Mouse (Mus musculus) kidney, postnatal 0 days (tissue): ENCODE data around the gene Tmem274. TPM values are rescaled to one million over a fixed set of nuclear protein-coding genes. Genes with fewer than 3 reads are reported as not detected.

Experiments used
- ATAC-seq: fragments of 200-750 bp; cut with Nextera tagmentation; replicated peaks from 2 replicates; pipeline ENCODE4 v1.8.0; 2017; ENCODE audit warnings: low read depth, moderate number of reproducible peaks, moderate TSS enrichment, moderate library complexity; ENCODE audit not compliant: low FRiP score
- DNase-seq: peaks from one replicate; pipeline ENCODE4 v3.0.0-alpha.2; 2016; ENCODE audit warnings: low spot score
- H3K27ac ChIP-seq: fragments of 300-500 bp; sonication (generic); 2 replicates; pipeline ENCODE4 v1.5.1; 2014; ENCODE audit warnings: mild to moderate bottlenecking
- H3K27me3 ChIP-seq: fragments of 300-500 bp; sonication (generic); 2 replicates; pipeline ENCODE4 v1.6.1; 2014; ENCODE audit warnings: low read length, mixed read lengths; ENCODE audit not compliant: insufficient read depth
- H3K36me3 ChIP-seq: fragments of 300-500 bp; sonication (generic); 2 replicates; pipeline ENCODE4 v1.6.1; 2014; ENCODE audit warnings: low read length, mixed read lengths; ENCODE audit not compliant: insufficient read depth
- H3K4me1 ChIP-seq: fragments of 300-500 bp; sonication (generic); replicated peaks from 2 replicates; pipeline ENCODE4 v1.6.1; 2014; ENCODE audit warnings: antibody characterized with exemption, low read length, mixed read lengths; ENCODE audit not compliant: insufficient read depth
- H3K4me2 ChIP-seq: fragments of 300-500 bp; sonication (generic); 2 replicates; pipeline ENCODE4 v1.6.1; 2014; ENCODE audit warnings: mild to moderate bottlenecking, low read length, moderate library complexity, mixed read lengths
- H3K4me3 ChIP-seq: fragments of 300-500 bp; sonication (generic); replicated peaks from 2 replicates; pipeline ENCODE4 v1.5.1; 2014; ENCODE audit warnings: low read depth, low read length
- H3K9ac ChIP-seq: fragments of 300-500 bp; sonication (generic); 2 replicates; pipeline ENCODE4 v1.6.1; 2014; ENCODE audit warnings: low read depth, low read length
- H3K9me3 ChIP-seq: fragments of 300-500 bp; sonication (generic); replicated peaks from 2 replicates; pipeline ENCODE4 v1.6.1; 2016; ENCODE audit warnings: low read length, inconsistent platforms, mixed read lengths
- CTCF ChIP-seq: IDR thresholded peaks from 2 replicates; pipeline ENCODE4 v1.5.1; 2016; ENCODE audit warnings: antibody characterized with exemption, low read depth, mild to moderate bottlenecking, moderate library complexity
- WGBS: fragments of 180-500 bp; shearing (Covaris S2); extraction: QIAGEN DNeasy Blood & Tissue Kit; methylation state at CpG from one replicate; pipeline ENCODE4 v1.1.7; 2014; 5-methylcytosine and 5-hydroxymethylcytosine counted together
- polyA plus RNA-seq: library from polyadenylated mRNA; unstranded; fragments of >200 nt; fragmentation: Nextera tagmentation; extraction: Ambion mirVana; gene quantifications from 2 replicates; pipeline ENCODE4 v1.2.1, GENCODE M21; 2015

Gene Tmem274
- polyA plus RNA-seq, 1 experiment from 2014 or later = not detected

GRCm38 (mm10) chr4:149498901-149499300, 21.7 kb downstream of the Tmem274 start:
- Histone ChIP-seq H3K4me1 (no peaks in the 10 kb centered on the region), H3K9me3 (no peaks in the 10 kb centered on the region), H3K36me3 (peaks cover 42% of the 10 kb centered on the region), H3K4me3 (no peak overlapping the region), H3K9ac (no peak overlapping the region), H3K4me2 (no peak overlapping the region), H3K27me3 (no peaks in the 10 kb centered on the region), H3K27ac (no peak overlapping the region)
- 88% methylated on average over 8 of the region's 8 CpGs for WGBS
- DNase-seq (no peak), ATAC-seq (no peak)
- TF ChIP-seq CTCF = no peak

- DNase-seq (no peak), ATAC-seq (no peak)
- Histone ChIP-seq H3K9me3 (no peaks in the 10 kb centered on the region), H3K36me3 (peaks cover 34% of the 10 kb centered on the region), H3K27me3 (no peaks in the 10 kb centered on the region), H3K4me2 (no peak overlapping the region), H3K27ac (no peak overlapping the region), H3K4me3 (no peak overlapping the region), H3K9ac (no peak overlapping the region), H3K4me1 (no peaks in the 10 kb centered on the region)
- 73% methylated on average over 5 of the region's 5 CpGs for WGBS
- TF ChIP-seq CTCF = no peak
These were observed 22.6 kb downstream of the Tmem274 start for GRCm38 (mm10) chr4:149499790-149500189.

- Histone ChIP-seq H3K4me2 (no peak overlapping the region), H3K27ac (no peak overlapping the region), H3K4me3 (no peak overlapping the region), H3K4me1 (no peaks in the 10 kb centered on the region), H3K9ac (no peak overlapping the region), H3K9me3 (no peaks in the 10 kb centered on the region), H3K36me3 (peaks cover 14% of the 10 kb centered on the region; the same call in 1 of the 2 replicates), H3K27me3 (no peaks in the 10 kb centered on the region)
- DNase-seq (no peak), ATAC-seq (no peak)
- WGBS = 75% methylated on average over 5 of the region's 5 CpGs
- TF ChIP-seq CTCF = no peak
These were observed 27.2 kb downstream of the Tmem274 start for GRCm38 (mm10) chr4:149504363-149504762.

GRCm38 (mm10) chr4:149504858-149505257, 27.7 kb downstream of the Tmem274 start:
- Histone ChIP-seq H3K27me3 (no peaks in the 10 kb centered on the region), H3K4me2 (no peak overlapping the region), H3K9me3 (no peaks in the 10 kb centered on the region), H3K27ac (no peak overlapping the region), H3K36me3 (0 out of 2 replicates have a peak, but pooled peaks cover 14% of the 10 kb centered on the region), H3K4me3 (no peak overlapping the region), H3K4me1 (no peaks in the 10 kb centered on the region), H3K9ac (no peak overlapping the region)
- ATAC-seq (no peak), DNase-seq (no peak)
- no peak for TF ChIP-seq CTCF
- 31% methylated on average over 3 of the region's 3 CpGs for WGBS

GRCm38 (mm10) chr4:149505261-149505967, 28.2 kb downstream of the Tmem274 start:
- ATAC-seq (no peak), DNase-seq (no peak)
- no peaks in the 10 kb centered on the region for H3K27me3 ChIP-seq
- H3K4me3 ChIP-seq = no peak overlapping the region
- no peak for TF ChIP-seq CTCF
- H3K36me3 ChIP-seq = 0 out of 2 replicates have a peak, but pooled peaks cover 10% of the 10 kb centered on the region
- H3K9me3 ChIP-seq = no peaks in the 10 kb centered on the region
- 64% methylated on average over 14 of the region's 15 CpGs for WGBS
- H3K9ac ChIP-seq = no peak overlapping the region
- no peak overlapping the region for H3K4me2 ChIP-seq
- H3K27ac ChIP-seq = no peak overlapping the region
- H3K4me1 ChIP-seq = no peaks in the 10 kb centered on the region

GRCm38 (mm10) chr4:149506904-149507303, 29.7 kb downstream of the Tmem274 start:
- Histone ChIP-seq H3K9me3 (no peaks in the 10 kb centered on the region), H3K36me3 (0 out of 2 replicates have a peak, but pooled peaks cover 2% of the 10 kb centered on the region), H3K4me3 (no peak overlapping the region), H3K27me3 (no peaks in the 10 kb centered on the region), H3K27ac (no peak overlapping the region), H3K9ac (no peak overlapping the region), H3K4me1 (no peaks in the 10 kb centered on the region), H3K4me2 (no peak overlapping the region)
- DNase-seq = no peak
- TF ChIP-seq CTCF = no peak
- WGBS = 77% methylated on average over 3 of the region's 3 CpGs
- ATAC-seq = no peak
